ENCODE assay signal across 28 mouse cellular contexts in genomic region chr3:82999995-83000394, GRCm38 (mm10). TPM values are rescaled to one million over a fixed set of nuclear protein-coding genes. Genes with fewer than 3 reads are reported as not detected.
A peak's percentile ranks its signal among the peaks of the same experiment; 100 is the strongest.
DNase-seq lines count a peak whose midpoint lies in the region; ATAC-seq and TF ChIP-seq lines count a peak whose summit lies in the region.
"Had no signal": no experiment of that assay in that cellular context is flagged by ENCODE, and none has a peak within 500 bp of the region (broad histone marks: within the 10 kb centered on the region; RNA-seq: fewer than 3 reads in every experiment).

No protein-coding gene starts in this region.

- no peak overlapping the region for H3K4me3 ChIP-seq in limb, embryonic 15.5 days
- H3K4me3 ChIP-seq in limb, embryonic 10.5 days: no peak overlapping the region
- no peak overlapping the region for H3K4me3 ChIP-seq in lung, postnatal 0 days (ENCODE audit: low read depth, low read length)
- no peak overlapping the region for H3K4me3 ChIP-seq in neural tube, embryonic 13.5 days
- H3K4me3 ChIP-seq: embryonic facial prominence, embryonic 10.5 days; embryonic facial prominence, embryonic 12.5 days; forebrain, embryonic 13.5 days had no signal

- peak; percentile 51 for DNase-seq in heart, adult 11 months
- no peak for DNase-seq in heart, postnatal 25 days (ENCODE audit: low spot score)
- no peak for DNase-seq in limb, embryonic 10.5 days (ENCODE audit: low spot score)
- DNase-seq in lung, postnatal 0 days (ENCODE audit: low spot score): peak; percentile 13
- DNase-seq in lung, postnatal 36 days: no peak
- no peak for DNase-seq in neural tube, embryonic 10.5 days (ENCODE audit: extremely low spot score, low spot score)
- DNase-seq: adrenal gland, adult 8-10 months; adrenal gland, postnatal 14 days; adrenal gland, postnatal 36 days; B cell, adult 2 months; cerebellum, adult 11-12 months; cerebellum, adult 2 months; cerebellum, adult 9-10 months; cerebellum, postnatal 10 days; cerebellum, postnatal 25 days had no signal

- no peaks in the 10 kb centered on the region for H3K9me3 ChIP-seq in limb, embryonic 15.5 days
- H3K9me3 ChIP-seq in limb, embryonic 10.5 days (replicated peaks): no peaks in the 10 kb centered on the region
- H3K9me3 ChIP-seq in lung, postnatal 0 days (ENCODE audit: low read length): no peaks in the 10 kb centered on the region
- no peaks in the 10 kb centered on the region for H3K9me3 ChIP-seq in neural tube, embryonic 13.5 days
- H3K9me3 ChIP-seq: embryonic facial prominence, embryonic 10.5 days; embryonic facial prominence, embryonic 12.5 days; forebrain, embryonic 13.5 days had no signal

- no peak for TF ChIP-seq CTCF in lung, postnatal 0 days (IDR thresholded peaks at IDR 0.05)

- 63% methylated on average over 9 of the region's 9 CpGs for WGBS in limb, embryonic 15.5 days
- 76% methylated on average over 9 of the region's 9 CpGs for WGBS in limb, embryonic 10.5 days
- 68% methylated on average over 9 of the region's 9 CpGs for WGBS in lung, postnatal 0 days
- WGBS in neural tube, embryonic 13.5 days: 65% methylated on average over 9 of the region's 9 CpGs

- H3K9ac ChIP-seq in limb, embryonic 15.5 days: no peak overlapping the region
- no peak overlapping the region for H3K9ac ChIP-seq in lung, postnatal 0 days (replicated peaks; ENCODE audit: low read depth)
- H3K9ac ChIP-seq in neural tube, embryonic 13.5 days: 0 out of 2 replicates have a peak overlapping the region, but pooled peaks have one; percentile 27
- H3K9ac ChIP-seq: embryonic facial prominence, embryonic 12.5 days; forebrain, embryonic 13.5 days had no signal

- H3K4me1 ChIP-seq in limb, embryonic 15.5 days: peaks cover 10% of the 10 kb centered on the region
- peaks cover 7% of the 10 kb centered on the region for H3K4me1 ChIP-seq in limb, embryonic 10.5 days
- H3K4me1 ChIP-seq in lung, postnatal 0 days (ENCODE audit: insufficient read depth, low read depth, low read length): no peaks in the 10 kb centered on the region; the same call in 1 of the 2 replicates
- peaks cover 7% of the 10 kb centered on the region for H3K4me1 ChIP-seq in neural tube, embryonic 13.5 days (replicated peaks)

- H3K4me2 ChIP-seq in limb, embryonic 15.5 days: no peak overlapping the region
- no peak overlapping the region for H3K4me2 ChIP-seq in lung, postnatal 0 days (replicated peaks; ENCODE audit: low read depth, low read length)
- H3K4me2 ChIP-seq in neural tube, embryonic 13.5 days: no peak overlapping the region
- H3K4me2 ChIP-seq: embryonic facial prominence, embryonic 12.5 days; forebrain, embryonic 13.5 days had no signal

- intact Hi-C loops in heart, postnatal 25 days (cut with DNase I): loop anchor here (1.0 to 2.0 kb wide), 3 partner anchors 53 to 274 kb away; no protein-coding TSS in a partner anchor

- peaks cover 11% of the 10 kb centered on the region for H3K27me3 ChIP-seq in limb, embryonic 15.5 days
- peaks cover 16% of the 10 kb centered on the region for H3K27me3 ChIP-seq in limb, embryonic 10.5 days (ENCODE audit: low read depth, poor library complexity, severe bottlenecking)
- 0 out of 2 replicates have a peak, but pooled peaks cover 1% of the 10 kb centered on the region for H3K27me3 ChIP-seq in lung, postnatal 0 days (replicated peaks; ENCODE audit: insufficient read depth, low read length)
- H3K27me3 ChIP-seq in neural tube, embryonic 13.5 days: peaks cover 18% of the 10 kb centered on the region
- H3K27me3 ChIP-seq: CH12.LX had no signal

- no peak for TF ChIP-seq EP300 in lung, postnatal 0 days (IDR thresholded peaks at IDR 0.05)

- no peak overlapping the region for H3K27ac ChIP-seq in limb, embryonic 15.5 days
- H3K27ac ChIP-seq in limb, embryonic 10.5 days: no peak overlapping the region
- H3K27ac ChIP-seq in lung, postnatal 0 days (ENCODE audit: low read length): no peak overlapping the region
- no peak overlapping the region for H3K27ac ChIP-seq in neural tube, embryonic 13.5 days (replicated peaks)
- H3K27ac ChIP-seq: embryonic facial prominence, embryonic 10.5 days; embryonic facial prominence, embryonic 12.5 days; forebrain, embryonic 13.5 days had no signal

- 0 out of 2 replicates have a peak, but pooled peaks have one; percentile 17 for ATAC-seq in limb, embryonic 15.5 days (ENCODE audit: insufficient number of reproducible peaks, low FRiP score, low TSS enrichment, low read depth)
- peak; percentile 34 for ATAC-seq in lung, postnatal 0 days
- no peak for ATAC-seq in neural tube, embryonic 13.5 days (ENCODE audit: low read depth)
- ATAC-seq: activated CD4-positive, CD25-positive, alpha-beta regulatory T cell, adult 4 months; CD4-positive, CD25-positive, alpha-beta regulatory T cell, adult 4 months; Patski had no signal

- H3K36me3 ChIP-seq in limb, embryonic 15.5 days: no peaks in the 10 kb centered on the region
- no peaks in the 10 kb centered on the region for H3K36me3 ChIP-seq in limb, embryonic 10.5 days
- no peaks in the 10 kb centered on the region for H3K36me3 ChIP-seq in lung, postnatal 0 days (ENCODE audit: insufficient read depth, low read length)
- no peaks in the 10 kb centered on the region for H3K36me3 ChIP-seq in neural tube, embryonic 13.5 days
- H3K36me3 ChIP-seq: embryonic facial prominence, embryonic 10.5 days; embryonic facial prominence, embryonic 12.5 days; G1E had no signal

RNA-seq across cellular contexts. Expression of gene Fgg, which starts 7.5 kb away (rescaled TPM):
- total RNA-seq in heart, postnatal 25 days (2021): not detected
- 0.56 and 2.3 TPM in 2 replicates for polyA plus RNA-seq in limb, embryonic 15.5 days (2015; fragmentation: Nextera tagmentation; extraction: Ambion mirVana)
- polyA plus RNA-seq in limb, embryonic 10.5 days (2016; fragmentation: Nextera tagmentation; extraction: Ambion mirVana): 0.09 and 0.24 TPM in 2 replicates
- 1.4 and 2.4 TPM in 2 replicates for polyA plus RNA-seq in lung, postnatal 0 days (2015; fragmentation: Nextera tagmentation; extraction: Ambion mirVana)
- 0.17 TPM in 1 of 2 replicates, not detected in the other for polyA plus RNA-seq in neural tube, embryonic 13.5 days (2015; fragmentation: Nextera tagmentation; extraction: Ambion mirVana)
- total RNA-seq: CH12.LX had no signal
- polyA plus RNA-seq: activated CD4-positive, CD25-positive, alpha-beta regulatory T cell, adult 4 months; CD4-positive, CD25-positive, alpha-beta regulatory T cell, adult 4 months; cerebellum, adult 2 months; cortical plate, adult 2 months; forebrain, embryonic 11.5 days; forebrain, embryonic 13.5 days; G1E; Patski had no signal

RNA-seq across cellular contexts. Expression of gene Fga, which starts 25.9 kb away (rescaled TPM):
- not detected for total RNA-seq in heart, postnatal 25 days (2021)
- 0.34 and 2.5 TPM in 2 replicates for polyA plus RNA-seq in limb, embryonic 15.5 days (2015; fragmentation: Nextera tagmentation; extraction: Ambion mirVana)
- polyA plus RNA-seq in limb, embryonic 10.5 days (2016; fragmentation: Nextera tagmentation; extraction: Ambion mirVana): not detected in 2 replicates
- 0.50 and 0.52 TPM in 2 replicates for polyA plus RNA-seq in lung, postnatal 0 days (2015; fragmentation: Nextera tagmentation; extraction: Ambion mirVana)
- polyA plus RNA-seq in neural tube, embryonic 13.5 days (2015; fragmentation: Nextera tagmentation; extraction: Ambion mirVana): 0.35 TPM in 1 of 2 replicates, not detected in the other
- total RNA-seq: CH12.LX had no signal
- polyA plus RNA-seq: activated CD4-positive, CD25-positive, alpha-beta regulatory T cell, adult 4 months; CD4-positive, CD25-positive, alpha-beta regulatory T cell, adult 4 months; cortical plate, adult 2 months; embryonic facial prominence, embryonic 10.5 days; embryonic facial prominence, embryonic 14.5 days; forebrain, embryonic 11.5 days; forebrain, embryonic 13.5 days; G1E; Patski had no signal

RNA-seq across cellular contexts. Expression of gene Fgb, which starts 49.7 kb away (rescaled TPM):
- not detected for total RNA-seq in heart, postnatal 25 days (2021)
- 0.27 and 1.4 TPM in 2 replicates for polyA plus RNA-seq in limb, embryonic 15.5 days (2015; fragmentation: Nextera tagmentation; extraction: Ambion mirVana)
- polyA plus RNA-seq in limb, embryonic 10.5 days (2016; fragmentation: Nextera tagmentation; extraction: Ambion mirVana): 0.06 TPM in 1 of 2 replicates, not detected in the other
- 0.25 and 0.31 TPM in 2 replicates for polyA plus RNA-seq in lung, postnatal 0 days (2015; fragmentation: Nextera tagmentation; extraction: Ambion mirVana)
- polyA plus RNA-seq in neural tube, embryonic 13.5 days (2015; fragmentation: Nextera tagmentation; extraction: Ambion mirVana): 0.07 and 0.08 TPM in 2 replicates
- total RNA-seq: CH12.LX had no signal
- polyA plus RNA-seq: activated CD4-positive, CD25-positive, alpha-beta regulatory T cell, adult 4 months; CD4-positive, CD25-positive, alpha-beta regulatory T cell, adult 4 months; cortical plate, adult 2 months; embryonic facial prominence, embryonic 10.5 days; forebrain, embryonic 11.5 days; forebrain, embryonic 13.5 days; G1E; Patski had no signal

RNA-seq across cellular contexts. Expression of gene Plrg1, which starts 55.3 kb away (rescaled TPM):
- total RNA-seq in heart, postnatal 25 days (2021): 10 to 100 TPM; 25.5 to 27.9 TPM
- polyA plus RNA-seq in limb, embryonic 15.5 days (2015; fragmentation: Nextera tagmentation; extraction: Ambion mirVana): 89.5 and 91.2 TPM in 2 replicates
- polyA plus RNA-seq in limb, embryonic 10.5 days (2016; fragmentation: Nextera tagmentation; extraction: Ambion mirVana): 135 and 140 TPM in 2 replicates
- polyA plus RNA-seq in lung, postnatal 0 days (2015; fragmentation: Nextera tagmentation; extraction: Ambion mirVana): 54.5 and 57.8 TPM in 2 replicates
- 109 and 110 TPM in 2 replicates for polyA plus RNA-seq in neural tube, embryonic 13.5 days (2015; fragmentation: Nextera tagmentation; extraction: Ambion mirVana)

Comparison
In these comparisons a context has a peak if more than half of its experiments do, and no peak if none do; other contexts are left out.
1. DNase-seq: peak in heart, adult 11 months (single experiment) and lung, postnatal 0 days (single experiment); none in heart, postnatal 25 days (single experiment), limb, embryonic 10.5 days (single experiment), lung, postnatal 36 days (single experiment) and neural tube, embryonic 10.5 days (single experiment).